Mouse (Mus musculus) myocyte (in vitro differentiated cells): ENCODE measurements around the gene Gm11397.
"Not testable (repeated sequence)": the region's sequence is repeated elsewhere in the genome, so short reads cannot be mapped to it uniquely, and the experiment has no call there.

ENCODE experiments used
- CEBPB ChIP-seq: IDR thresholded peaks from 2 replicates; pipeline ENCODE4 v1.6.1; 2011; ENCODE audit warnings: mild to moderate bottlenecking, moderate library complexity; ENCODE audit not compliant: poor library complexity, insufficient read depth, severe bottlenecking
- E2F4 ChIP-seq: IDR thresholded peaks from one replicate; pipeline ENCODE4 v1.6.1; 2011; ENCODE audit warnings: mild to moderate bottlenecking, control low read depth, moderate library complexity; ENCODE audit not compliant: insufficient read depth
- MAX ChIP-seq: IDR thresholded peaks from one replicate; pipeline ENCODE4 v1.6.1; 2011; ENCODE audit warnings: low read depth, mild to moderate bottlenecking, control low read depth
- MYOG ChIP-seq, 3 experiments: IDR thresholded peaks; one replicate each; pipeline ENCODE4 v1.6.1; 2011; ENCODE audit warnings: control low read depth in 2 of 3, low read depth in 2 of 3, mild to moderate bottlenecking in 2 of 3; ENCODE audit not compliant: insufficient read length in 2 of 3, control insufficient read depth in 1 of 3, insufficient read depth in 1 of 3
- POLR2A ChIP-seq: IDR thresholded peaks from one replicate; pipeline ENCODE4 v1.6.1; 2011; ENCODE audit warnings: low read depth, mild to moderate bottlenecking, control low read depth, moderate library complexity; ENCODE audit not compliant: insufficient read length
- POLR2AphosphoS2 ChIP-seq: IDR thresholded peaks from one replicate; pipeline ENCODE4 v1.6.1; 2011; ENCODE audit warnings: low read depth, control low read depth; ENCODE audit not compliant: insufficient read length
- SRF ChIP-seq: IDR thresholded peaks from one replicate; pipeline ENCODE4 v1.6.1; 2011; ENCODE audit warnings: low read depth; ENCODE audit not compliant: control insufficient read depth, insufficient read length
- USF1 ChIP-seq: IDR thresholded peaks from one replicate; pipeline ENCODE4 v1.6.1; 2011; ENCODE audit warnings: low read depth, mild to moderate bottlenecking, control low read depth, moderate library complexity

- not testable (repeated sequence) for TF ChIP-seq POLR2A; E2F4; POLR2AphosphoS2; USF1; MAX; CEBPB; MYOG (IDR thresholded peaks at IDR 0.05; ENCODE audit: control insufficient read depth in 1 of 3, insufficient read depth in 1 of 3, insufficient read length in 2 of 3, low read depth in 2 of 3); SRF
Measured at GRCm38 (mm10) chr13:33395461-33395860, at the start of gene Gm11397.
